Mouse (Mus musculus) liver, embryonic 11.5 days (tissue): ENCODE results near the gene Hirip3. TPM values are rescaled to one million over a fixed set of nuclear protein-coding genes. Genes with fewer than 3 reads are reported as not detected.

ENCODE experiments used
- ATAC-seq: fragments of 200-750 bp; cut with Nextera tagmentation; replicated peaks from 2 replicates; pipeline ENCODE4 v1.8.0; 2017; ENCODE audit warnings: moderate number of reproducible peaks, mild to moderate bottlenecking, moderate TSS enrichment, moderate library complexity; ENCODE audit not compliant: low FRiP score
- DNase-seq: peaks from one replicate; pipeline ENCODE4 v3.0.0-alpha.2; 2017; ENCODE audit warnings: low spot score
- H3K27ac ChIP-seq: fragments of 300-500 bp; sonication (generic); 2 replicates; pipeline ENCODE4 v1.5.1; 2014; ENCODE audit warnings: mild to moderate bottlenecking, low read depth, low read length, control low read depth
- H3K27me3 ChIP-seq: fragments of 300-500 bp; sonication (generic); replicated peaks from 2 replicates; pipeline ENCODE4 v1.6.1; 2014; ENCODE audit warnings: low read length, mixed read lengths; ENCODE audit not compliant: control insufficient read depth, insufficient read depth
- H3K36me3 ChIP-seq: fragments of 300-500 bp; sonication (generic); 2 replicates; pipeline ENCODE4 v1.6.1; 2014; ENCODE audit warnings: mild to moderate bottlenecking, low read length, moderate library complexity, mixed read lengths; ENCODE audit not compliant: control insufficient read depth, insufficient read depth
- H3K4me1 ChIP-seq: fragments of 300-500 bp; sonication (generic); replicated peaks from 2 replicates; pipeline ENCODE4 v1.6.1; 2014; ENCODE audit warnings: low read length, mixed read lengths; ENCODE audit not compliant: control insufficient read depth, insufficient read depth
- H3K4me2 ChIP-seq: fragments of 300-500 bp; sonication (generic); 2 replicates; pipeline ENCODE4 v1.6.1; 2014; ENCODE audit warnings: mild to moderate bottlenecking, control low read depth, moderate library complexity
- H3K4me3 ChIP-seq: fragments of 300-500 bp; sonication (generic); 2 replicates; pipeline ENCODE4 v1.5.1; 2014; ENCODE audit warnings: low read depth, low read length, control low read depth
- H3K9ac ChIP-seq: fragments of 300-500 bp; sonication (generic); 2 replicates; pipeline ENCODE4 v1.6.1; 2014; ENCODE audit warnings: low read depth, low read length, control low read depth
- H3K9me3 ChIP-seq: fragments of 300-500 bp; sonication (generic); 2 replicates; pipeline ENCODE4 v1.6.1; 2016; ENCODE audit warnings: low read length, inconsistent platforms, mixed read lengths; ENCODE audit not compliant: control insufficient read depth
- WGBS: fragments of 180-500 bp; shearing (Covaris S2); extraction: QIAGEN DNeasy Blood & Tissue Kit; methylation state at CpG from one replicate; pipeline ENCODE4 v1.1.7; 2014; 5-methylcytosine and 5-hydroxymethylcytosine counted together
- polyA plus RNA-seq: library from polyadenylated mRNA; unstranded; fragments of >200 nt; fragmentation: Nextera tagmentation; extraction: Ambion mirVana; gene quantifications from 2 replicates; pipeline ENCODE4 v1.2.1, GENCODE M21; 2014

The Hirip3 gene
- polyA plus RNA-seq: 17.3 and 24.6 TPM in 2 replicates

DNA sequence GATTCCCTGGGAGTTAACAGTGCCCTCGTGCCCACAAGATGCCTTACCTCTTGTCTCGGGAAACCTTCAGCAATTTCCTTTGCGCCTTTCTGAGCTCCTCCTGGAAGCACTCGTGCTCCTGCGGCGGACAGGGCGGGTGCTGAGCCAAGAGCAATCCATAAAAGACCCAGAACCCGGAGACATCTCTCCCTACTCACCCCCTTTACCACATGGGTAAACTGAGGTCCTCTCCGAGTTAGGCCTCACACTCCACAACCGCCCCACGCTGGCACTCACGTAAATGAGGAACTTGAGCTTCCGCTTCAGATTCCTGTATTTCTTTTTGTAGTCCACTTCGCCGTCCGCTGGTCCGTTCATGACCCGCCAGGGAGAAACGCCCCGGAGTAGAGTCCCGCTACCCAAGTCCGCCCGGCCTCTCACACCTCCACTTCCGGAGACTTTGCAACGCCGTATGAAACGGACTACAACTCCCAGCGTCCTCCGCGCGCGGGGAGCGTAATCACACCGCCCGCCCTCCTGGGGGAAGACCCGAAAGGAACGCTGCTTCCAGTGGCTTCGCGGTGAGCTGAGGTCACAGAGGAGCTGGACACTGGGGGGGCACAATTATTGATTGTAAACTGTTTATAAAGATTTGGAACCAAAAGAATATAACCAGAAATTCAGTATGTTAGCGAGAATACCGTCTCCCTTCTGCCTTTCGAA, at the start of gene Hirip3:
Hirip3 (plus strand) TSS at position 544 of the 702 bp plus-strand sequence.
- peak within 1 kb of the TSS; percentile 67; the same call in 1 of the 2 replicates for H3K27ac ChIP-seq
- peak within 1 kb of the TSS; percentile 80 for H3K9ac ChIP-seq
- H3K27me3 ChIP-seq: no peaks in the 10 kb centered on the region
- peak within 1 kb of the TSS; percentile 79 for H3K4me3 ChIP-seq
- H3K4me2 ChIP-seq: peak within 1 kb of the TSS; percentile 73
- ATAC-seq (peak; percentile 91), DNase-seq (peak; percentile 98)
- under 1% methylated on average over 42 of the region's 42 CpGs for WGBS
- H3K4me1 ChIP-seq: peaks cover 23% of the 10 kb centered on the region
- no peaks in the 10 kb centered on the region for H3K9me3 ChIP-seq
- peaks cover 34% of the 10 kb centered on the region for H3K36me3 ChIP-seq

DNA sequence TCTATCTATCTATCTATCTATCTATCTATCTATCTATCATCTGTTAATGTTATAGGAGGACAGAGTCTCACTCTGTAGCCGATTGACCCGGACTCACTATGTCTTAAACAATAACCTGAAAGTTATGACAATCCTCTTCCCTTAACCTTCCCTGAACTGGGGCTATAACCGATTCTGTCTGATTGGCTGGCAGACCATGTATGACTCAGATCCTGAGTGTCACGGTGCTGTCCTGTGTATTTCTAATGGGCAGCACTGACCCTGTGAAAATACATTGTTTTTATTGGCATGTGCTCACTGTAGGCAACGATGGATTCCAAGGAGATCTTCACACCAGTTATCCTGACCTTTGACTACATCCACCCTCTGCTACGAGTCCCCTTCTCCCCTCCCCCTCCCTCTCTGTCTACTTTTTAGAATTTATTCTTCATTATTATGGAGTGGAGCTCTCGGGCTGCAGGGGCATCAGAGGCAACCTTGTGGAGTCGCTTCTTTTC, 46.0 kb upstream of the Hirip3 start:
- Histone ChIP-seq H3K4me1 (no peaks in the 10 kb centered on the region), H3K9ac (no peak overlapping the region), H3K4me2 (no peak overlapping the region), H3K36me3 (no peaks in the 10 kb centered on the region), H3K4me3 (no peak overlapping the region), H3K27me3 (no peaks in the 10 kb centered on the region), H3K9me3 (no peaks in the 10 kb centered on the region), H3K27ac (no peak overlapping the region)
- 74% methylated on average over 8 of the region's 8 CpGs for WGBS
- ATAC-seq (no peak), DNase-seq (no peak)

GRCm38 (mm10) chr7:126816494-126816893, 45.3 kb upstream of the Hirip3 start:
- H3K9ac ChIP-seq: no peak overlapping the region
- H3K9me3 ChIP-seq: no peaks in the 10 kb centered on the region
- 84% methylated on average over 8 of the region's 8 CpGs for WGBS
- no peak for DNase-seq
- no peak overlapping the region for H3K4me2 ChIP-seq
- no peaks in the 10 kb centered on the region for H3K36me3 ChIP-seq
- no peak overlapping the region for H3K4me3 ChIP-seq
- no peaks in the 10 kb centered on the region for H3K4me1 ChIP-seq
- no peaks in the 10 kb centered on the region for H3K27me3 ChIP-seq
- no peak for ATAC-seq
- H3K27ac ChIP-seq: no peak overlapping the region

DNA sequence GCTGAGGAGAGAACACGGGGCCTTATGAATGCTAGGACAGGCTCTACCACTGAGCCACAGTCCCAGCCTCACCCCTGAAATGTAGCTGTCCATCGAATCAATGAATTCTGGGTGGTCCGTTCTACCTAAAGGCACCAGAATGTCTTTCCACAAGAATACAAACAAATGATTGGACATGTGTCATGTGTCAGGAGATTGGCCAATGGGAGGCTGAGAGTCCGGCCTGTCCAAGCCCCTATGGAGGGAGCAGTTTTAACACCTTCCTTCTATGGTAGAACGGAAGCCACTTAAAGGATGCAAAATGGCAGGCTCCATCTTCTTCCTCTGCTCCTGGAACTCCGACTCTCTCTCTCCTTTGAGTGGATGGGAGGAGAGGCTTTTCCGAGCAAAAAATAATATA, 44.2 kb upstream of the Hirip3 start:
- no peaks in the 10 kb centered on the region for H3K9me3 ChIP-seq
- H3K9ac ChIP-seq: no peak overlapping the region
- 87% methylated on average over 7 of the region's 7 CpGs for WGBS
- 0 out of 2 replicates have a peak, but pooled peaks cover 4% of the 10 kb centered on the region for H3K4me1 ChIP-seq
- no peaks in the 10 kb centered on the region for H3K36me3 ChIP-seq
- H3K27ac ChIP-seq: no peak overlapping the region
- no peak overlapping the region for H3K4me2 ChIP-seq
- DNase-seq: no peak
- no peak for ATAC-seq
- peaks cover 3% of the 10 kb centered on the region; the same call in 1 of the 2 replicates for H3K27me3 ChIP-seq
- H3K4me3 ChIP-seq: no peak overlapping the region

- H3K4me3 ChIP-seq: no peak overlapping the region
- H3K9me3 ChIP-seq: no peaks in the 10 kb centered on the region
- peaks cover 6% of the 10 kb centered on the region; the same call in 1 of the 2 replicates for H3K4me1 ChIP-seq
- H3K27me3 ChIP-seq: peaks cover 15% of the 10 kb centered on the region
- no peak overlapping the region for H3K9ac ChIP-seq
- no peak overlapping the region for H3K27ac ChIP-seq
- DNase-seq (no peak), ATAC-seq (no peak)
- H3K4me2 ChIP-seq: no peak overlapping the region
- no peaks in the 10 kb centered on the region for H3K36me3 ChIP-seq
- WGBS: 42% methylated on average over 1 of the region's 1 CpGs
These were observed 43.0 kb upstream of the Hirip3 start for GRCm38 (mm10) chr7:126818818-126819217.

- DNase-seq (peak; percentile 80), ATAC-seq (0 out of 2 replicates have a peak, but pooled peaks have one; percentile 45)
- no peak overlapping the region for H3K9ac ChIP-seq
- H3K4me3 ChIP-seq: no peak overlapping the region
- peaks cover 6% of the 10 kb centered on the region; the same call in 1 of the 2 replicates for H3K4me1 ChIP-seq
- no peaks in the 10 kb centered on the region for H3K36me3 ChIP-seq
- 16% methylated on average over 7 of the region's 7 CpGs for WGBS
- H3K9me3 ChIP-seq: no peaks in the 10 kb centered on the region
- H3K4me2 ChIP-seq: no peak overlapping the region
- peaks cover 33% of the 10 kb centered on the region for H3K27me3 ChIP-seq
- H3K27ac ChIP-seq: no peak overlapping the region
These were observed 39.8 kb upstream of the Hirip3 start for GRCm38 (mm10) chr7:126821835-126822511.

DNA sequence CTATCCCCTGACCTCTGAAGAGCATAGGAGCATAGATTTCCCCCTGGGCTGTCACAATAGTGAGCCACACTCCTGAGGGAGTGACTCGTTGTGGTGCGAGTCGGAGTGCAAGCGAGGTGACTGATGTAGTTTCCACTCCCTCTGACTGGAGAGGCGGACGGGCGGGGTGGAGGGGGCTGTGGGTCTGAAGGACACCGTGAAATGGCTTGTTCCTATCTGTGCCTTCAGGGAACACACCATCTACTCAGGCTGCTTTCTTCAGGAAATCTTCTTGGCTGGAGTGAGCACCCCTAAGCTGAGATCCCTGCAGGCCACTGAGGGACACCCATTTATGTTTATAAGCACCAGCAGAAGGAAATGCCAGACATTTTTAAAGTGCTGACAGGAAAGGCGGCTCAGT, 39.0 kb upstream of the Hirip3 start:
- Histone ChIP-seq H3K4me3 (no peak overlapping the region), H3K27ac (no peak overlapping the region), H3K27me3 (peaks cover 33% of the 10 kb centered on the region), H3K4me2 (peak overlapping the region; percentile 52; the same call in 1 of the 2 replicates), H3K9me3 (no peaks in the 10 kb centered on the region), H3K36me3 (no peaks in the 10 kb centered on the region), H3K9ac (no peak overlapping the region), H3K4me1 (peaks cover 6% of the 10 kb centered on the region; the same call in 1 of the 2 replicates)
- WGBS: 17% methylated on average over 9 of the region's 9 CpGs
- ATAC-seq: no peak
- DNase-seq: no peak

DNA sequence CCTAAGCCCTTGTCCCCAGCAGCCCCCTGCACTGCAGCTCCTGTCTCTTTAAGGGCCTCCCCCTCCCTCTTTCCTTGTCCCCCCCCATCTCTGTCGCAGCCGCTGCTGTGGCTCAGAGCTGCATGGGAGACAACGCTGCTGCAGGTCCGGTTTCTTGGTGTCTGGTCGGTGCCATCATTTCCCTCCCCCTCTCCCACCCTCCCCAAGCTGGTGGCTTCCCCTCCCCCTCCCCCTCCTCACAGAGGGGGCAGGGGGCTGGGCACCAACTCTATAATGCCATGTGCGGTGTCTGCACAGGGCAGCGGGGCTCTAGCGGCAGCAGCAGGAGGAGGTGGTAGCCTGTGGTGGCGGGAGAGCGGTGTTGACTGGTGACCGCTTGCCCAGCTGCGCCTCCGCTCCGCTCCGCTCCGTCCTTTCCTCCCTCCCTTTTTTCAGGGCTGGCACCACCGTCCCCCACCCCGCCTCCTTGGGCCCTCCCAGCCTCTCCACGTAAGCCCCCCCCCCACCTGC, 38.5 kb upstream of the Hirip3 start:
- DNase-seq (no peak), ATAC-seq (no peak)
- no peaks in the 10 kb centered on the region for H3K36me3 ChIP-seq
- no peaks in the 10 kb centered on the region for H3K9me3 ChIP-seq
- WGBS: 0% methylated on average over 11 of the region's 19 CpGs
- peak overlapping the region; percentile 26 for H3K4me3 ChIP-seq
- H3K27ac ChIP-seq: no peak overlapping the region
- peaks cover 33% of the 10 kb centered on the region for H3K27me3 ChIP-seq
- peaks cover 6% of the 10 kb centered on the region; the same call in 1 of the 2 replicates for H3K4me1 ChIP-seq
- H3K4me2 ChIP-seq: peak overlapping the region; percentile 52
- no peak overlapping the region for H3K9ac ChIP-seq
